Mouse (Mus musculus) G1E-ER4 (cell line): ENCODE measurements at regions not wholly inside any gene's neighbourhood (a gene's known extent, or its start where the extent isn't known, plus 50 kb on each side); places are given as distances from the start of the nearest gene placed in this dataset.

ENCODE experiments used
- GATA1 ChIP-seq: IDR thresholded peaks from one replicate; pipeline ENCODE4 v1.8.0; 2012; ENCODE audit warnings: low read length, inconsistent platforms

DNA sequence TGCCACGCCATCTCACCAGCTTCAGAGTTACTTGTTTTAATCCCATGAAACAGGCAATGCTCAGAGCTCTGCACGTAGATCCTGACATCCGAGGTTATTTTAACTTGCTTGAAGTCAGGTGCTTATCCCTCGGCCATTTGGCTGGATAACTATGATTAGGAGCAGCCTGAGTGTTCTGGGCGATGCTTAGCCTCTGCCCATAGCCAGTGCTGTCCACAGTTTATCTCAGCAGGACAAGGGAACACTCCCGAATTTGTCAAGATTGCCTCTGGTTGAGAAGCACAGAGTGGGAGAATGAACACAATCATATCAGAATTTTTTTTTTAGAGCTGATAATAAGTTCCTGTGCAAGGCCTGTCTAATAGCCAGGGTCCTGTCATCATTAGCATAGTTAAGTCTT, 83.4 kb upstream of the Dyrk2 start:
- TF ChIP-seq GATA1: no peak

DNA sequence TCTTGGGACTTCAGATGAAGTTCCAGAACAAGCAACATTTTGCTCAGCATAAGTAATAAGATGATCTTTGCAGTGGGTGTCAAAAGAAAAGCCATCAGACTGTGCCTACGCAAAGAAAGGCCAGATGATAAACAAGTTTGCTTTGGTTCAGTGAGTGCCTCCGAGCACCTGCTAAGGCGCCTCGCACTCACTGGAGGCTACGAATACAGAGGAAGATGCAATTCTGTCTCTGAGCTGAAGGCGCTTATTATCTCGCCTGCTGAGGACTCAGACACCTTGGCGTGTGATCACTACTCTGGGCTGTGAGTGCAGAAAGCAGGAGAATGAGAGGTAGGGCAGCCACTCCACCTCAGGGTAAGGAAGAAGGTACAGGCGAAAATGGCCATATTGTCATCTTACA, 82.7 kb upstream of the Dyrk2 start:
- no peak for TF ChIP-seq GATA1

DNA sequence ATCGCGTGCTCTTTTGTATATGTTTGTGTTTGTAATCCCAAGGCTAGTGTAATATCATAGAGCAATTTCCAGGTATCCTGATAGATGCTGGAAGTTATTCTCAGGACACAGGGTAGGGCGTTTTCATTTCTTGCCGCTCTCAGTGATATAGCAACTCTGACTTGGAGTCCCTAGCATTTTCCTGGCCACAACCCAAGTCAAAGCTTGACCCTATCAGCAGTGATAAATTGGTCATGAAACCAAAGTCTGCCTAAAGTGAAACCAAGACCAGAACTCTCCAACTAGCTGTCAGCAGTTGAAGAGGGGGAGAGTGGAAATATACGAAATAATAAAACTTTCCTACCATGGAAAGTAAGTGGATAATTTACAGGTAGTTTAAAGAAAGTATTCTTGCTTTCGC, 77.7 kb upstream of the Dyrk2 start:
- TF ChIP-seq GATA1: no peak

DNA sequence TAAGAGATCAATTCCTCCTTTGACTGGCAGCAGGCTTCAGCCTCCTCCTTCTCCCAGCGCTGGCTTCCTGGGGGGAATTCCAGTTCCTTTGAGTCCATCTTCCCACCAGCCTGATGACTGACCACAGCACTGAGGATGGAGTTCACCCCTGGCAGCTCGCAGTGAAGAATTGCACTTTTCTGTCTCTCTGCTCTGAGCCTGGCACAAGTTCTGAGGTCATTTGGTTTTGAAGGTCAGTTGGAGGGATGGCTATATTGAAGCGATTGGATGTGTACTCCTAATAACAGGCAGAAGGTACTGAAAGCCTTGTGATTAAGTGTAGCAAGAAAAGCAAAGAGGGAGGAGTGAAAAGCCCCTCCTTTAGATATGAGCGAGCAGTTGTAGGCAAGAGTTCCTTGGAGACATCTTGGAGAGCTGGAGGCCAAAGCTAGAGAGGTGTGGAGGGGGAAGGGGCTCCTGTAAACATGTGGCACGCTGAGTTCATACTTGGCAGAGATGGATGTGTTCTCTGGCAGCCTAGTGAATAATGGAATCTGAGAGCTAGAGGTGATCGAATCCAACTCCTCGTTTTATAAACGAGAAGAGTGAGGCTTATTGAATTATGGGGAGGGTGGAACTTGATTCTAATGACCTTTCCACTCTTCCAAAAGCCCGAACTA, 77.1 kb upstream of the Dyrk2 start:
- TF ChIP-seq GATA1: no peak

DNA sequence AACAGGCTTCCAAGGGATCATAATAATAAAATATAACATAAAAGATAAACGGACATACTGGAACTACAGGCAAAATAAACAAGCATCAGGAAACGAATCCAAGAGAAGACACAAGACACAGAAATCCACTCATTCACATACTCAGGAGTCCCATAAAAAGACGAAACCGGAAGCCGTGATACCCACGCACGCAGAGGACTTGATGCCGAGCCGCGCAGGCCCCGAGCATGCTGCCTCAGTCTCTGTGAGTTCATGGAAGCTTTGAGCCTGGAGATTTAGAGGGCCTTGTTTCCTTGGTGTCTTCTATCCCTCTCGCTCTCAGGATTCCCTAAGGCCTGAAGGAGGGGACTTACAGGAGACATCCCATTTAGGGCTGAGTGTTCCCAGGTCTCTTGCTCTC, 57.3 kb upstream of the Dyrk2 start:
- no peak for TF ChIP-seq GATA1

DNA sequence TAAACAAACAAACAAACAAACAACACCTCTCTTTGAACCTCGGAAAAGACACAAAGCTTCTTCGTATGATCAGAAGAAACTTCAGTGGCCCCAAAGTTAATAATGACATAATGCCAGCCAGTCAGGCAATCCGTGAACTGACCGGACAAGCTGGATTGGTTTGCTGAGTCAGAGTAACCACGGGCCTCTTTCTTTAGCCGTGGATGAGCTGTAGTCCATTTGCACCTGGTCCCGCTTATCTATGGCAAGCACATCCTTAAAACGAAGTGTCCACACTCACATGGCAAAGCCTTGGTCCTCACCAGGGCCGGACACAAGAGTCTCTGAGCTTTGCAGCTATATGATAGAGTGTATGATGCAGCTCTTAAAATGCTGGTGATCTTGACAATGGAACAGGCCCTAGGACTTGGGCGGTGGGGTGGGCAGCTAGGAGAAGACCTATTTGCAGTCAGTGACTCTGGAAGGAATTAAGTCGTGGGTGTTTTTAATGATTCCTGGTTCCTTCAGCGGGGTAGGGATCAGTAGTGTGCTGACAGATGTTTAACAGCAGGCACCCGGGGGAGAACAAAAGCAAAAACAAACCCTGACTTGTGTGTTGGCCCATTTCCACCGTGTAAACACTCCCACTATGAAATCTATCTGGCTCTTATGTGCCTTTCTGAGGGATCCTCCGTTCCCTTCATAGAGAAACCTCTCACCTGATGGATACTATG, 53.6 kb upstream of the Dyrk2 start:
- TF ChIP-seq GATA1: no peak
